Mouse (Mus musculus): Measurements from ENCODE around the gene Gm428.
"Not testable (repeated sequence)": the region's sequence is repeated elsewhere in the genome, so short reads cannot be mapped to it uniquely, and the experiment has no call there.

GRCm38 (mm10) chr4:73668054-73668453 is 15.3 kb upstream of the Gm428 start, which contains the start of gene Gm11239:
- not testable (repeated sequence) for TF ChIP-seq CTCF (IDR thresholded peaks at IDR 0.05; ENCODE audit: low read depth); EP300 (optimal IDR thresholded peaks at IDR 0.05)
